Comparison of ENCODE assay signal across 9 mouse cellular contexts in the genomic region with DNA sequence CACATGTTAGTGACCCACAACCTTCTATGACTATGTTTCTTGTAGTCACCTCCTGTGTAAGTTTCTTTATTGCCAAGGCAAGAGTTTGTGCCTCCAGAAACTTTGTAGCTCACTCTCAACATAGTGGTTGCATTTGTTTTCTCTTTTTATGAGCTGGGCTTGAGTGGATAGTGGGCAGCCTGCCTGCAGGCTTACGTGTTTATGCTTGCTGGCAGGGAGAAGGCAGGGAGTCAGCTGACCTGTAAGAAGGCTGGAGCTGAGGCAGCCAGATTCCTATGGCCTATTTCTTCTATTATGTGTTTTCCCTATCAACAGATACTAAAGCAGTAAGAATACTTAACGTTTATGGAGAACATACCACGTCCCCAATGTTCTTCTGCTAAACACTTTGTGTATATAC.
DNase-seq lines count a peak whose midpoint lies in the region; ATAC-seq and TF ChIP-seq lines count a peak whose summit lies in the region.
"Had no signal": no experiment of that assay in that cellular context is flagged by ENCODE, and none has a peak within 500 bp of the region (broad histone marks: within the 10 kb centered on the region; RNA-seq: fewer than 3 reads in every experiment).

No protein-coding gene starts in this region.

- TF ChIP-seq EP300 in stomach, postnatal 0 days (optimal IDR thresholded peaks at IDR 0.05): no peak

- no peak overlapping the region for H3K4me2 ChIP-seq in hindbrain, embryonic 14.5 days (replicated peaks)
- no peak overlapping the region for H3K4me2 ChIP-seq in hindbrain, embryonic 12.5 days (replicated peaks)
- no peak overlapping the region for H3K4me2 ChIP-seq in stomach, postnatal 0 days (replicated peaks; ENCODE audit: low read depth)
- no peak overlapping the region for H3K4me2 ChIP-seq in intestine, postnatal 0 days (replicated peaks; ENCODE audit: low read depth)
- H3K4me2 ChIP-seq: forebrain, embryonic 12.5 days had no signal

- 69% methylated on average over 3 of the region's 3 CpGs for WGBS in hindbrain, embryonic 14.5 days
- WGBS in hindbrain, embryonic 12.5 days: 74% methylated on average over 3 of the region's 3 CpGs
- WGBS in limb, embryonic 10.5 days: 69% methylated on average over 3 of the region's 3 CpGs
- 44% methylated on average over 3 of the region's 3 CpGs for WGBS in stomach, postnatal 0 days
- WGBS in intestine, postnatal 0 days: 59% methylated on average over 3 of the region's 3 CpGs

- no peaks in the 10 kb centered on the region for H3K36me3 ChIP-seq in hindbrain, embryonic 14.5 days (replicated peaks; ENCODE audit: control insufficient read depth, insufficient read depth)
- H3K36me3 ChIP-seq in hindbrain, embryonic 12.5 days: no peaks in the 10 kb centered on the region
- no peaks in the 10 kb centered on the region for H3K36me3 ChIP-seq in limb, embryonic 10.5 days
- H3K36me3 ChIP-seq in stomach, postnatal 0 days (ENCODE audit: control insufficient read depth, insufficient read depth, low read length): no peaks in the 10 kb centered on the region
- no peaks in the 10 kb centered on the region for H3K36me3 ChIP-seq in intestine, postnatal 0 days (ENCODE audit: control insufficient read depth, insufficient read depth)
- H3K36me3 ChIP-seq: forebrain, embryonic 12.5 days had no signal

- H3K4me1 ChIP-seq in hindbrain, embryonic 14.5 days (replicated peaks; ENCODE audit: control insufficient read depth, insufficient read depth, low read length): no peaks in the 10 kb centered on the region
- H3K4me1 ChIP-seq in hindbrain, embryonic 12.5 days: peaks cover 2% of the 10 kb centered on the region; the same call in 1 of the 2 replicates
- H3K4me1 ChIP-seq in limb, embryonic 10.5 days: peaks cover 41% of the 10 kb centered on the region
- H3K4me1 ChIP-seq in stomach, postnatal 0 days (replicated peaks; ENCODE audit: control insufficient read depth, insufficient read depth): no peaks in the 10 kb centered on the region
- no peaks in the 10 kb centered on the region for H3K4me1 ChIP-seq in intestine, postnatal 0 days (replicated peaks; ENCODE audit: control insufficient read depth, insufficient read depth, low read length)

- H3K27ac ChIP-seq in hindbrain, embryonic 14.5 days: no peak overlapping the region
- no peak overlapping the region for H3K27ac ChIP-seq in hindbrain, embryonic 12.5 days
- peak overlapping the region; percentile 86 for H3K27ac ChIP-seq in limb, embryonic 10.5 days
- 0 out of 2 replicates have a peak overlapping the region, but pooled peaks have one; percentile 8 for H3K27ac ChIP-seq in stomach, postnatal 0 days (replicated peaks)
- no peak overlapping the region for H3K27ac ChIP-seq in intestine, postnatal 0 days (ENCODE audit: low read depth, low read length)
- H3K27ac ChIP-seq: forebrain, embryonic 12.5 days had no signal

- H3K27me3 ChIP-seq in hindbrain, embryonic 14.5 days (ENCODE audit: control insufficient read depth, insufficient read depth, low read length): no peaks in the 10 kb centered on the region
- H3K27me3 ChIP-seq in hindbrain, embryonic 12.5 days: no peaks in the 10 kb centered on the region
- H3K27me3 ChIP-seq in limb, embryonic 10.5 days (ENCODE audit: low read depth, poor library complexity, severe bottlenecking): no peaks in the 10 kb centered on the region
- no peaks in the 10 kb centered on the region for H3K27me3 ChIP-seq in stomach, postnatal 0 days (ENCODE audit: control insufficient read depth, insufficient read depth, low read length)
- no peaks in the 10 kb centered on the region for H3K27me3 ChIP-seq in intestine, postnatal 0 days (replicated peaks; ENCODE audit: control insufficient read depth, insufficient read depth, low read length)
- H3K27me3 ChIP-seq: forebrain, embryonic 12.5 days had no signal

- H3K9ac ChIP-seq in hindbrain, embryonic 14.5 days: no peak overlapping the region
- H3K9ac ChIP-seq in hindbrain, embryonic 12.5 days: no peak overlapping the region
- no peak overlapping the region for H3K9ac ChIP-seq in stomach, postnatal 0 days (ENCODE audit: low read length)
- no peak overlapping the region for H3K9ac ChIP-seq in intestine, postnatal 0 days (ENCODE audit: low read depth, low read length)
- H3K9ac ChIP-seq: forebrain, embryonic 12.5 days had no signal

- no peak for TF ChIP-seq CTCF in stomach, postnatal 0 days (IDR thresholded peaks at IDR 0.05; ENCODE audit: low read depth)
- TF ChIP-seq CTCF in intestine, postnatal 0 days (IDR thresholded peaks at IDR 0.05; ENCODE audit: low read depth): no peak

- no peak for DNase-seq in hindbrain, embryonic 14.5 days (ENCODE audit: low spot score)
- DNase-seq in gastrocnemius, adult 18-20 months (ENCODE audit: low spot score): peak; percentile 79
- no peak for DNase-seq in limb, embryonic 10.5 days (ENCODE audit: low spot score)
- no peak for DNase-seq in stomach, postnatal 0 days (ENCODE audit: low spot score)
- no peak for DNase-seq in spleen, adult 18-20 months

- ATAC-seq in hindbrain, embryonic 14.5 days (ENCODE audit: low FRiP score): peak; percentile 49; the same call in 1 of the 2 replicates
- ATAC-seq in hindbrain, embryonic 12.5 days (ENCODE audit: low FRiP score): no peak
- ATAC-seq in stomach, postnatal 0 days (ENCODE audit: low FRiP score, low TSS enrichment): no peak; the same call in 1 of the 2 replicates
- ATAC-seq in activated CD4-positive, CD25-positive, alpha-beta regulatory T cell, adult 4 months: no peak
- no peak for ATAC-seq in intestine, postnatal 0 days

- H3K4me3 ChIP-seq in hindbrain, embryonic 14.5 days (replicated peaks; ENCODE audit: low read length): no peak overlapping the region
- H3K4me3 ChIP-seq in hindbrain, embryonic 12.5 days: no peak overlapping the region
- no peak overlapping the region for H3K4me3 ChIP-seq in limb, embryonic 10.5 days
- H3K4me3 ChIP-seq in stomach, postnatal 0 days (ENCODE audit: low read depth, low read length): no peak overlapping the region
- H3K4me3 ChIP-seq in intestine, postnatal 0 days (ENCODE audit: low read depth, low read length): no peak overlapping the region
- H3K4me3 ChIP-seq: forebrain, embryonic 12.5 days had no signal

- no peaks in the 10 kb centered on the region for H3K9me3 ChIP-seq in hindbrain, embryonic 14.5 days (ENCODE audit: control insufficient read depth, low read length)
- H3K9me3 ChIP-seq in hindbrain, embryonic 12.5 days (replicated peaks): no peaks in the 10 kb centered on the region
- no peaks in the 10 kb centered on the region for H3K9me3 ChIP-seq in limb, embryonic 10.5 days (replicated peaks)
- no peaks in the 10 kb centered on the region for H3K9me3 ChIP-seq in stomach, postnatal 0 days (ENCODE audit: control insufficient read depth, low read length)
- H3K9me3 ChIP-seq in intestine, postnatal 0 days (ENCODE audit: control insufficient read depth): no peaks in the 10 kb centered on the region
- H3K9me3 ChIP-seq: forebrain, embryonic 12.5 days had no signal

Comparison
In these comparisons a context has a peak if more than half of its experiments do, and no peak if none do; other contexts are left out.
1. H3K27ac ChIP-seq: peak in limb, embryonic 10.5 days (single experiment) and stomach, postnatal 0 days (single experiment); none in hindbrain, embryonic 14.5 days (single experiment), hindbrain, embryonic 12.5 days (single experiment) and intestine, postnatal 0 days (single experiment).